Mouse (Mus musculus): ENCODE data around the gene Rhpn2.

Rhpn2 gene

GRCm38 (mm10) chr7:35388694-35389093 is 54.7 kb downstream of the Rhpn2 start:
- DNase-seq (ENCODE audit: low spot score in 2 of 2), result no peak

- DNase-seq (ENCODE audit: low spot score in 2 of 2), result no peak
Observed at GRCm38 (mm10) chr7:35392935-35393334, 59.0 kb downstream of the Rhpn2 start.

- no peak for DNase-seq (ENCODE audit: low spot score in 2 of 2)
Observed at GRCm38 (mm10) chr7:35395734-35396456, 61.9 kb downstream of the Rhpn2 start.

DNA sequence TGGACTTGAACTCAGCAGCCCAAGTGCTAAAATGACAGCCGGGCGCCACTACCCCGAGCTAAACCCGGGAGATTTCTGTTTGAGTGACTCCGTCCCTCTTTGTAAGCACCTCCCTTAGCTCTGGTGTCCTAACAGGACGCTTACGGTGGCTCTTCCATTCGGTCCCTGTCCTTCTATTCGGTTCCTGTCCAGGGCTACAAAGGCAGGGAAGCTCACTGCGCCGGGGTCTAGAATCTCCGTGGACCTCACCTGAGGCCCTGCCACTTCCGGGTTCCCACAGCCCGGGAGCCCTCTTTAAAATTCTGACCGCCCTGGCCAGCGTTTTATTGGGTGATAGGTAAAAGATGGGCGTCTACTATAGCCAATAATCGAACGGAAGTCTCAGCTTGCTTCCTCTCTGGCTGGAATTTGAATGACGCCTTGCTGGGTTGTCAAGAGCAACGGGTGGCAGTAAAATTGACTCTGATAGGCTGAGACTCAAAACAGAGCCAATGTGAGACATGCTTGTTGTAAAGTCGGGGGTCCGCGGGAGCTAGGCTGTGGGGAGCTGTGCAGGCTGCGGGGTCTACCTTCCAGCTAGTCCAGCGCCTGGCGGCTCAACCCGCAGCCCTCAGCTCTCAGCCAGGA is 62.7 kb downstream of the Rhpn2 start, which contains the start of the genes Faap24 and Cep89:
Faap24 (minus strand) TSS at position 295 of the 627 bp plus-strand sequence.
Cep89 (plus strand) TSS at position 494 of the 627 bp plus-strand sequence.
- peak; percentile 90 to 98 for DNase-seq (ENCODE audit: low spot score in 2 of 2)

DNA sequence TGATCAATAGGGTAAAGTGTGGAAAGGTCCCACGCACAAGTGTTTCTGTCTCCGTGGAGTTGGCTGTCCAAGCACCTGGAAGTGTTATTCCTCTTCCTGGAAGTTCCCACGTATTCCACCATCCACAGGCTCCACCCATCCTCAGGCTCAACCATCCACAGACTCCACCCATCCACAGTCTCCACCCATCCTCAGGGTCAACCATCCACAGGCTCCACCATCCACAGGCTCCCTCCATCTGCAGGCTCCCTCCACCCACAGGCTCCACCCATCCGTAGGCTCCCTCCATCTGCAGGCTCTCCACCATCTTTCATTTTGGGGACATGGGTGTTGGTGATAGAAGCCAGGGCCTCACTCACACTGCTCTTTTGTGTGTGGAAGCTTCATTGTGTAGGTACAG is 67.2 kb downstream of the Rhpn2 start:
- no peak for DNase-seq (ENCODE audit: low spot score in 2 of 2)

DNA sequence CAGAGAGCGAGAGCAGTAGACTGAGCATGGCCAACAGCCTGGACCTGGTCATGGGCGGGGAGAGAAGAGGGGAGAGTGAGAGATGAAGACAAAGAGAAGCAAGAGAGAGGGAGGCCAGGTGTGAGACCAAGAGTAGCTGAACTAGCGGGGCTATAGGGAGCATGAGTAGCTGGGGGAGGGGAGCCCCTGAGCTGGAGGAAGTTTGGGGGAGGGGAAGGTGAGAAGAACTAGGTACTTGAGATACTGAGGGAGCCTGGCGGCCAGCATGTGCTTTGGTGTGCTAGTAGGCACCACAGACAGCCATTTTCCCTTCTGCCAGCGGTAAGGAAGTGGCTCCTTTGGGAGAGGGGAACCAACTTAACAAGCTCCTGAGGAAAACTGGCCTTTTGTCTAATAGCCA is 81.3 kb downstream of the Rhpn2 start:
- DNase-seq (ENCODE audit: low spot score in 2 of 2), result no peak

DNA sequence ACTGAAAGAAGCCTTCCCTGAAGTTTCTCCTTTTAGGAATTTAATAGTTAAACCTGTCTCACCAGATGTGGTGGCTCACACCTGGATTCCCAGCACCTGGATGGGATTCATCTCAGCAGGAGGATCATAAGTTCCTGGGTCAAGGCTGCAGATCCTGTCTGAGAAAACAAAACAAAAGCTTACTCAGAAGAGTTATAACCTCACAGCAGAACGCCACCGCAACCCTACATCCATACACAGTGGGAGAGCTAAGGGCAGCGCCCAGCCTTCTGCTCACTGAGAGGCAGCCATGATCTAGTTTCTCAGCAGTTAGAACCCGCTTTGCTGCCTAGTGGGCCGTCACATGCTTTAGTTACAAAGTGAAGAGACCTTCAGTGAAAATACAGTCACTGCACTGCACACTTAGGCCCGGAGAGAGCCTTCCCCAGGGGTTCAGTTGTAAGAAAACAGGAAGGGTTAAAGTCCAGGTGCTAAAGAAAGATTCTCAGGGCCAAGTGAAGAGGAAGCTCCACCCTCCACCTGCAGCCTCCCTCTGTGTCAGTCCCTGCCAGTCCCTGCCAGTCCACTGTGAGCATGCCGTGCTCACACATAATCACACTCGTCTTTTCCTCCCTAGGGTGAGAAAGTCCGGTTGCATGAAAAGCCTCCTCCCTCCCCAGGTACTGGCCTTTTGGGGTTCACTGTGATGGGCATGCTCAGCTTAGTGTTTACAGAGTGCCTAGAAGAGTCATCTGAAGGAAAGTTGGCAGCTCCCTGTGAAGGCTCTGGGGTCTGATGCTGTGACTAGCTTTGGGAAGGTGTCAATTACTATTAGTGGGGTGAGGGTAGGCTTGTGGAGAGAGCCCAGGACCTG is 82.1 kb downstream of the Rhpn2 start:
- DNase-seq (ENCODE audit: low spot score in 2 of 2), result no peak

- DNase-seq (ENCODE audit: low spot score in 2 of 2), result no peak
Observed at GRCm38 (mm10) chr7:35416654-35416948, 82.6 kb downstream of the Rhpn2 start.

GRCm38 (mm10) chr7:35423071-35423470 is 89.1 kb downstream of the Rhpn2 start:
- no peak for DNase-seq (ENCODE audit: low spot score in 2 of 2)

DNA sequence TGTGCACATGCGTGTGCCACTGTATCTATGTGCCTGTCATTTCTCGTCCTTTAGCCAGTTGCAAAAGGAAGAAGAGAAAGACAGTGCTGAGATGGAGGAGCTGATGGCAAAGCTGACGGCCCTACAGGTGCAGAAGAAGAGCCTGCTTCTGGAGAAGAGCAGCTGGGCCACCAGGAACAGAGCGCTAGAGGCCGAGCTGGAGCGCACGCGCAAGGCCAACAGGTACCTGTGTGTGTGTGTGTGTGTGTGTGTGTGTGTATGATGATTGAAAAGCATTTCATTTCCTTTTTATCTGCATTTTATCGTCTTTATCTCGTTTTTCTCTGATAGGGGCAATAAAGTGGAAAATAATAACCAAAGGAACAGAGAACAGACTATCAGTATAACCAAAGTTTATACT is 94.2 kb downstream of the Rhpn2 start:
- DNase-seq (ENCODE audit: low spot score in 2 of 2), result no peak

GRCm38 (mm10) chr7:35435266-35435665 is 101.3 kb downstream of the Rhpn2 start:
- no peak for DNase-seq (ENCODE audit: low spot score in 2 of 2)
